Mouse (Mus musculus): ENCODE data around the gene Gm11541.
"Not testable (repeated sequence)": the region's sequence is repeated elsewhere in the genome, so short reads cannot be mapped to it uniquely, and the experiment has no call there.

Gm11541 gene

GRCm38 (mm10) chr11:94697703-94698464 is 6.4 kb downstream of the Gm11541 start:
- DNase-seq (ENCODE audit: low read depth, low spot score) = no peak

- DNase-seq (ENCODE audit: low read depth, low spot score) = no peak
Measured at GRCm38 (mm10) chr11:94697140-94697539, 7.2 kb downstream of the Gm11541 start.

- DNase-seq (ENCODE audit: low read depth, low spot score) = peak; percentile 53
Measured at GRCm38 (mm10) chr11:94695508-94695907, 8.8 kb downstream of the Gm11541 start.

- peak; percentile 49 for DNase-seq (ENCODE audit: low read depth, low spot score)
Measured at GRCm38 (mm10) chr11:94692502-94692901, 11.8 kb downstream of the Gm11541 start.

- no peak for DNase-seq (ENCODE audit: low read depth, low spot score)
Measured at GRCm38 (mm10) chr11:94687178-94687577, 17.1 kb downstream of the Gm11541 start.

GRCm38 (mm10) chr11:94682427-94682826 is 21.9 kb downstream of the Gm11541 start:
- no peak for DNase-seq (ENCODE audit: low read depth, low spot score)

GRCm38 (mm10) chr11:94681640-94682039 is 22.7 kb downstream of the Gm11541 start:
- no peak for DNase-seq (ENCODE audit: low read depth, low spot score)

- DNase-seq (ENCODE audit: low read depth, low spot score) = no peak
Measured at GRCm38 (mm10) chr11:94680639-94681038, 23.7 kb downstream of the Gm11541 start.

- no peak for DNase-seq (ENCODE audit: low read depth, low spot score)
Measured at GRCm38 (mm10) chr11:94677607-94678145, 26.6 kb downstream of the Gm11541 start.

- peak; percentile 93 for DNase-seq (ENCODE audit: low read depth, low spot score)
Measured at GRCm38 (mm10) chr11:94676754-94677606, 27.3 kb downstream of the Gm11541 start, which contains the start of gene Xylt2. Xylt2 (minus strand) TSS chr11:94677515.

GRCm38 (mm10) chr11:94676308-94676707 is 28.0 kb downstream of the Gm11541 start:
- DNase-seq (ENCODE audit: low read depth, low spot score) = no peak

GRCm38 (mm10) chr11:94675446-94675845 is 28.9 kb downstream of the Gm11541 start:
- no peak for DNase-seq (ENCODE audit: low read depth, low spot score)

- no peak for DNase-seq (ENCODE audit: low read depth, low spot score)
Measured at GRCm38 (mm10) chr11:94674984-94675383, 29.3 kb downstream of the Gm11541 start.

- DNase-seq (ENCODE audit: low read depth, low spot score) = no peak
Measured at GRCm38 (mm10) chr11:94665281-94665680, 39.0 kb downstream of the Gm11541 start.

- no peak for DNase-seq (ENCODE audit: low read depth, low spot score)
Measured at GRCm38 (mm10) chr11:94661344-94661743, 43.0 kb downstream of the Gm11541 start.

GRCm38 (mm10) chr11:94653663-94654436 is 50.4 kb downstream of the Gm11541 start, which contains the start of the genes Mrpl27 and Eme1:
Mrpl27 (plus strand) TSS chr11:94653767.
Eme1 (minus strand) TSS chr11:94653964.
- DNase-seq (ENCODE audit: low read depth, low spot score) = peak; percentile 93

GRCm38 (mm10) chr11:94652973-94653372 is 51.3 kb downstream of the Gm11541 start:
- DNase-seq (ENCODE audit: low read depth, low spot score) = no peak

- DNase-seq (ENCODE audit: low read depth, low spot score) = not testable (repeated sequence)
Measured at GRCm38 (mm10) chr11:94651241-94651640, 53.1 kb downstream of the Gm11541 start.

- no peak for DNase-seq (ENCODE audit: low read depth, low spot score)
Measured at GRCm38 (mm10) chr11:94646457-94646856, 57.8 kb downstream of the Gm11541 start.
